Mouse (Mus musculus) mesoderm, embryonic 11.5 days (tissue): Measurements from ENCODE around the gene Olfr794.
A peak's percentile ranks its signal among the peaks of the same experiment; 100 is the strongest.

Experiments
- DNase-seq: peaks from one replicate; pipeline ENCODE4 v3.0.0-alpha.2; 2012; ENCODE audit warnings: low read depth, low spot score

The Olfr794 gene

GRCm38 (mm10) chr10:129567355-129567754 lies at the start of gene Olfr794:
TSS of gene Olfr794 (plus strand) at chr10:129567655.
- DNase-seq, result no peak

GRCm38 (mm10) chr10:129521492-129521891 lies 46.0 kb upstream of the Olfr794 start, which contains the start of gene Olfr791:
TSS of gene Olfr791 (plus strand) at chr10:129521792.
- no peak for DNase-seq

- no peak for DNase-seq
Measured at GRCm38 (mm10) chr10:129538862-129539261, 28.6 kb upstream of the Olfr794 start, which contains the start of gene Olfr792. TSS of gene Olfr792 (plus strand) at chr10:129539162.

- DNase-seq, result peak; percentile 5
Measured at GRCm38 (mm10) chr10:129549354-129549753, 18.1 kb upstream of the Olfr794 start.

GRCm38 (mm10) chr10:129577066-129577465 lies 9.6 kb downstream of the Olfr794 start:
- no peak for DNase-seq

- DNase-seq, result no peak
Measured at GRCm38 (mm10) chr10:129612470-129612869, 45.0 kb downstream of the Olfr794 start, which contains the start of gene Olfr796. TSS of gene Olfr796 (minus strand) at chr10:129612570.

- DNase-seq, result no peak
Measured at GRCm38 (mm10) chr10:129621724-129622123, 54.3 kb downstream of the Olfr794 start.
